Mouse (Mus musculus): ENCODE results near the gene Camk1d. TPM values are rescaled to one million over a fixed set of nuclear protein-coding genes. Genes with fewer than 3 reads are reported as not detected.
A peak's percentile ranks its signal among the peaks of the same experiment; 100 is the strongest.

Gene Camk1d
- total and polyA plus RNA-seq, 3 experiments = 3.3 to 7.6 (median 4.8) TPM

DNA sequence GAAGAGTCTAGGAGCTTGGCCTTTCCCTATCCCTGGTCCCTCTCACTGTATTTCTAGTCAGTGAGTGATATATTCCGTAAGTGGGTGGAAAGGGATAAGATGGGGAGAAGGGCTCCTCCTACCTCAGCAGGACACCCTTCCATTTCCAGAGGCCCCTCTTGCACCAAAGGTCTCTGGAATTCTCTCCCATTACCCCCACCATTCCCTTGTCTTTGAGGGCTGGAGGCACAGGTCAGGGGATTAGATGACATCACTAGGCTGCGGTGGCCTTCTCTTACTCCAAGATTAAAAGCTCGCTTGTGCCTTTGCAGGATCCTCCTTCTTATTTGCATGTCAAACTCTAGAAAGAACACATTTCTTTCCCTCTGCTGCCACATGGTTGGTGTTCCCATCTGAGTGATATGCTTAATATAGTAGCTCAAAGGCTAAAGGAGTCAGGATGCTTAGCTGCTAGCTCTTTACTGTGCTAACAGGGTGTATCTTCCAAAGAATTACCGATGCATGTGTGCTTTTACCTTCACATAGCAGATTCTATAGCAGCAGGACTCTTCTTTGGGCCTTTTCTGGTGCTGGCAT is 244.9 kb downstream of the Camk1d start:
- no peak for DNase-seq

DNA sequence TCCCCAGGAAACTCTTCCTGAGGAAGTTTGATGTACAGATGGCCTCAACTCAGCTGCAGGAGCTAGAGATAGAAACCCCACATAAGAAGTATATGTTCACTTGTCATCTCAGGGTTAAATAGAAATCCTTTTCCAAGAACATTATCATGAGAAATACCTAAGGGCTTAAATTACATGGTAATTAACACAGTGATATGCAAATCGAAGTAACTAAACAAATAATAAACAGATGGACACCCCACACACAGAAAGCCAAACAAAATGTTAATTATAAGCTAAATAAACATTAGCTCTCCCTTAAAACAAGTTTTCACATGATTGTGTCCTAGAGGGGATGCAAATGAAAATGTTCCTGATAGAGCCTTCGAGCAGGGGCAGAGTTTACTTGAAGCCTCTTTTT is 246.8 kb downstream of the Camk1d start:
- DNase-seq = no peak

- DNase-seq = no peak
These were observed 255.6 kb downstream of the Camk1d start for GRCm38 (mm10) chr2:5458671-5459235.

DNA sequence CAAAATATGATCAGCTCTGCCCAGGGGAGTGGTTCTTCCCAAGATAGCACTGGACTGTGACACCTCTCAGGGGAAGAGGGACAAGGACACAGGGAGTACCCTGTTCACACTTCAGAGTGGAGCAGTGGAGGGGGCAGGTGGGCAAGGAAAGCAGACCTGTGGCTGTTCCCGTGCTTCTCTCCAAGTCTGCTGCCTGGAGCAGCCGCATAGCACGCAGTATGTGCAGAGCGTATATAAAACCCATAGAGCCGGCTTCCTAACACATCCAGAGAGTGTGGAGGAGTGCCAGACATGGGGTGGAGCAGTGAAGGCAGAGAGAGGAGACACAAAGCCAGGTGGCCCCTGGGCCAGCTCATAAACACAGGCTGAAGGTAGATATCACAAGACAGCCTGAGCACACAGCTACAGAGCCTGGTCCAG is 256.2 kb downstream of the Camk1d start:
- no peak for DNase-seq

DNA sequence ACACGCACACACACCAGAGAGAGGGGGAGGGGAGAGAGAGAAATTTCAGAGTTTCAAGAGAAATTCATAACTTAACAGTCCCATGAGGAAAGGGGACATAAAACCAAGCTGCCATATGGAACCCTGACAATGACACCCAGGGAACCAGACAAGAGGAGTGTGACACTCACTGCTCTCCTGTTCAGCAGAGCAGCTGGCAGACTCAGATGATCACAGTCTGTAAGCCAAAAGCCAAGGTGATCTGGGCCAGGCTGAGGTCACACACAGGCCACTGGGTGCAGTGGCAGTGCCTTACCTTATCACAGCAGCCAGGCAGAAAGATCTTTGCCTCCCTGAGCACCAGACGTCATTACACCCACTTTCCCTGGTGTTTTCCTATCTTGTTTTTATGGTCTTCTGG is 258.2 kb downstream of the Camk1d start:
- DNase-seq = peak; percentile 3

DNA sequence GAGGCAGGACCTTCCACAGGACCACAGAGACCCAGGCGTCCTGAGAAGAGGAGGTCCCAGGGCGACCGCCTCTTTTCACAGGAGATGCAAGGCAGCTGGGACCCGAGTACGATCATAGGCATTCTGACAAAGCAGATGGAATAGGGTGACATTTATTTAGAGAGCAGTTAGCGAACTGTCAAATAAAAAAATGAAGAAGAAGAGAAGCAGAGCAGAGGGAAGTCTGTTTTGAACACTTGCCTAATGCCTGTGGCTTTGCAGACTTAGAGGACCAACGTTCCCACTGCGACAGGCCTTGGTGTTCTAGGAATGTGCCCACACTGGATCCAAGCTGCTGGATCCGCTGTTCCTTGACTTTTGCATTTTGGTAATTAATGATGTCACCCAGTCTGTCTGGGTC is 259.5 kb downstream of the Camk1d start:
- no peak for DNase-seq

DNA sequence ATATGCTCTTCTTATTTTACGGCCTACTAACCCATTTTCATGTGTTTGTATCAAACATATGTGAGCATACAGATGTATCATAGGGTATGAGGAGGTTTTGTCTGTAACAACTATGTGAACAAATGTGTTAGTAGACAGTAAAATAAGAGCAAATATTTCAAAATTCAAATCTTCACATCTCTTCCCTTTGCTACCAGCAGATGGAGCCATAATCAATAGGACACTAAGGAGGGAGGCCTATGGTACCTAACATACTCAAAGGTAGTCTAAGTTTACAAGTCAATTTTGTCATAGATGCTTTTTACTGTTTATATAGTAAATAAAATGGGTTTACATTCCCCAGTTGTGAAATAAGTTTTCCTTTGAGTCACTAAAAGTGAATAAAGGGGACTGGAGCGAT is 262.7 kb downstream of the Camk1d start:
- DNase-seq = no peak

- no peak for DNase-seq
These were observed 269.0 kb downstream of the Camk1d start for GRCm38 (mm10) chr2:5445357-5445756.

GRCm38 (mm10) chr2:5437690-5438089 is 276.6 kb downstream of the Camk1d start:
- DNase-seq = no peak

DNA sequence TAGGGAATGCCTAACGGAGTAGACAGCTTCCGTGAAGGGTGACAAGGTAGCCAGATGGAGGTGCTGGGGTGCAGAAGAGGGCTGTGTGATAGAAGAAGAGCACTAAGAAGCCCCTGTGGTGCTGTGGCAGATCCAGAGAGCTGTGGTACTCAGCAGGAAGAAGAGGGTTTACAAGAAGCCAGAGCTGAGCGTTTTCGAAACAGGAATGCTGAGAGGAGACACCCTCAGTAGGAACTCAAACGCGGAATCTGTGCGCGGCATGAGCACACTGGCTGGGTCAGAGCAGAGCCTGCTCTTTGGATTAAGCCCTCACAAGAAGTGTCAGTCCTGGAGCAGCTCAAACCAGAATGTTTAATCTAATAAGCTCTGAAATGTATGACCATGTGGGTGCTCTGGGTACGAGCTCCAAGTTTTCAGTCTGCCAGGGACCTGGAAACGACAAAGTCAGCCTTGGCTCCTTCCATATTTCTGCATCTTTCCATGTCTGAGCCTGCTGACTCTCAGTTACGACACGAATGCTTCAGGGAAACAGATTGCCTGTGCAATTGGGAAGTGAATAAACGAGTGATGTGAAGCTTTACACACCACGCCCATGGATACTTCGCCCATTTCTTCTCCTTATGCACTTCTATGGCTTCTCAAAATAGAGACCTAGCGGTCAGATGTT is 278.6 kb downstream of the Camk1d start:
- no peak for DNase-seq

DNA sequence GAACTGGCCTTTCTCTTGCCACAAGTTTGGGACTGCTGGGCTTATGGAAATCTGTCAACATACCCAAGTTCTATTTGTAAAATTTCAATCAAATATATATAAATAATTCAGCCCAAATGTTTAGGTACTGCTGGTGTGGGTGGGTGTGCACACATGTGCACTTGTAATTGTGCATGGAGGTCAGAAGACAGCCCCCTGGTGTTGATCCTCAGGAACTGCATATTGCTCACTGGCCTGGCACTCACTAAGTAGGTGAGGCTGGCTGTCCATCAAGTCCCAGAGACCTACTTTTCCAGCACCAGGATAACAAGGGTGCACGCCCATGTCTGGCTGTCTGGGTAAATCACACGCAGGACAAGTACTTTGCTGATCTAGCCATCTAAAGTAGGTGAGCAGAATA is 283.0 kb downstream of the Camk1d start:
- peak; percentile 6 for DNase-seq

GRCm38 (mm10) chr2:5429921-5430320 is 284.4 kb downstream of the Camk1d start:
- DNase-seq = no peak

DNA sequence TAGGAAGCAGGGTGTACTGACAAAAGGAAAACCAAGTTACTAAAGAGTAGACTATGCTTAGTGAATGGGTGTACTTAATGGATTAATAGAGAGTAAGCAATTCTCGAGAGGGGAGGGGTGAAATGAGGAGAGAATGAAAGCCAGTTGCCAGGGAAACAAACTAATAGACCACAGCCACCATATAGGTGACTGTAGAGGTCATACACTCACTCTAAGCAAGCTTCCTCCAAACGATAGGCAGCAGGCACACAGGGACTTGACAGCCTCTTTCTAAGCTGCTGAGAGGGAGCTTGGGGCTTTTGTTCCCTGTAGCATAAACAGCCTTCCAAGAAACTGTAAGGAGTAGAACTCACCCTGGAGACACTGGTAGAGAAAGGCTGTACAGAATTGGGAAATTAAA is 288.2 kb downstream of the Camk1d start:
- no peak for DNase-seq

- DNase-seq = no peak
These were observed 288.7 kb downstream of the Camk1d start for GRCm38 (mm10) chr2:5425612-5426011.

- DNase-seq = no peak
These were observed 293.6 kb downstream of the Camk1d start for GRCm38 (mm10) chr2:5420621-5421196.

DNA sequence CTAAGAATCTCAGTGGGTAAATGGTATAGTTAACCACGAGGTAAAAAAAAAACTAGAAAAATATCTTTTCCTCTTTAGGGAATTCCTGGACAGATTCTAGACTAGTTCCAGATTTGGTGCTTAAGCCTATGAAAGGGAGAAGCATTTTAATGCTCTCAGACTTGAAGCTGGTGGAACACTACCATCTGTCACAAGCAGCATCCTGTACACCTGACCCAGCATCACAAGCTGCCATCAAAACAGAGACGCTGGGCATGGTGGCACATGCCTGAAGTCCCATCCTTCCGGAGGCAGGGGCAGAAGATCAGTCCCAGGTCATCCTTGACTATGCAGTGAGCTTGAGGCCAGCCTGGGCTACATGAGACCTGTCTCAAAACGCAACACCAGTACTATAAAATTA is 295.5 kb downstream of the Camk1d start:
- DNase-seq = no peak

DNA sequence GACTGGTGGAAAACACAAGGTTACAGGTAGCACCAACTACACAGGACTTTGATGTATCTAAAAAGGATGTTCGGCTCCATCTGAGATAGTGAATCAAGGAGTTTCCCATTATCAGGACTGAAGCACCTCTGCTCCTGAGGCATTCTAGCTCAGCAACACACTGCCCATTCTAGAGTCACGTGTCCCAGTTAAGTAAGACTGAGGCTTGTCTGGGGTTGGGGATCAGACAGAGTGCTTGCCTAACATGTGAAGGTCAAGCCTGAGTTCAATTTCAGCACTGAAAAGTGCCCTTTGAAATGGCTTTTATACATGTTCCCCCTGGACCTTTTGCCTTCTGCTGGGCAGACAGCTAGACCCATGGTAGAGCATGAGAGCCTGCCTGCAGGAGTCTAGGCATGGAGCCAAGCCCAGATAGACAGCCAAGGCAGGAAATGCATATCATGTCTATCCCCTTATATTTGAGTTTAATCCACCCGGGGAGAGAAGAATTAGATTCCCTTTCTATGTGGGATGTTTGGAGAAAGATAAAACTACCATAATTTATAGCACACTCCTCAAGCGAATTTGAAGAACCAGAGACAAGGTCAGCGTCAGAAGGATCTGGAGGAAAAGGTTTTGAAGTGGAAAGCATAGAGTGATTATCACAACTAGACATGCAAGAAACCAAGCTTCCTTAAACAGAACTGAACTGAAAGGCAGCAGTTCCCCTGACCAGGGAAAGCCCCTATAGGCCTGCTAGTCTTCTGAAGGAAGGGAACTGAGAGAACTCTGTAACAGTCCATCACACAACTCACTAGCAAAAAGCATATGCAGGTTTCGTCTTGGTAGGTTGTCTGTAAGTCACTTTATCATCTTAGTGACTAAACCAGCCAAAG is 296.9 kb downstream of the Camk1d start:
- no peak for DNase-seq

DNA sequence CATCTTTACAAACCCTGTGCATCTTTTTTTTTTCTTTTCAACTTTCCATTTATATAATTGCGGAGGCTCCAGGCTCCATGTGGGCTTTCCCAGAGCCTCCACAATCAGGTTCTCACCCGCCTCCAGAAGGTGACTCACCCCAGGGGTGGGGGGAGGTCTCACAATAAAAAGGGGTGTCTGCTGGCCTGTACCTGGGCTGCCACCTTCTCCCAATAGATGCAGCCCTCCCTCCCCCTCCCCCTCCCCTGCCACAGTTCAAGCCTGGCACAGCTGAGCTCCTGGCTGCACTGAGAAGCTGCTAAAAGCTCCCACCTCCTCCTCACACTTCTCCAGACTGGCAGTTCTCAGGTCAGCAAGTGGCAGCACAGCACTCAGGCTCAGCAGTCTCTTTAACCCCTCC is 302.5 kb downstream of the Camk1d start:
- no peak for DNase-seq

DNA sequence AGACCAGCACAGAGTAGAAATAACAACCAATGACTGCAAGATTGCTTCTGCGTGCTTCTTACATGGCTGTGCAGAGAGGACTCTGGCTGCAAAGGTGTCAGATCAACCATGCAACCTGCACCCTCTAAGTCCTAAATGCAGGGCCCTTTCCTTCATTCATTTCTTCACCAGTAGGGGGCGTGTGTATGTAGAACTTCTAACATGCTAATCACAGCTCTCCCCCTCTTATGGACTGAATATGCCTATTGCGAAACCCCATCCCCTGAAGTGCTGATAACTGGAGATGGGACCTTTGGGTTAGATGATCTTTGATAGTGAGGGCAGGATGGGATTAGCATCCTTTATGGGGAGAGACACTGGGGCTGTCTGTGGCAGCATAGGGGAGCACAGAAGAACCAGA is 310.5 kb downstream of the Camk1d start:
- DNase-seq = no peak

- no peak for DNase-seq
These were observed 312.3 kb downstream of the Camk1d start for GRCm38 (mm10) chr2:5402036-5402435.

GRCm38 (mm10) chr2:5398505-5398904 is 315.8 kb downstream of the Camk1d start:
- no peak for DNase-seq

GRCm38 (mm10) chr2:5398043-5398442 is 316.3 kb downstream of the Camk1d start:
- no peak for DNase-seq

DNA sequence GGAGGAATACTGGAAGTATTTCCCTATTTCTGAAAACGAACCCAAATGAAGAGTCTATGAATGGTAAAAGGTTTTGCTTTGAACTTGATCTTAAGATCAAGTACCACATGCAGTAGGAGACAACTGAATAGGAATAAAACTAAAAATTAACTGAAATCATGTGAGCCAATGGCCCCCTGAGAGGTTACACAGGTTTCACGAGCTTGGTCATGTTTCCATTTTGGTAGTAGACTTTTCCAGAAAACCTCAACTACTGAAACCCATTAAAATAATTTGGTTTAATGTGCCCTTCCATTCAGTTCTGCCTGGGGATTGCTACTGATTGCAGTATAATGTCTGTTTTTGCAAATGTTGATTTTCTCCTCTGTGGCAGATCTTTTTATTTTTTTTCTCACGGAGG is 316.8 kb downstream of the Camk1d start:
- DNase-seq = no peak
